Mouse (Mus musculus) spleen, adult 2 months (tissue): Measurements from ENCODE around the gene Il10rb. TPM values are rescaled to one million over a fixed set of nuclear protein-coding genes. Genes with fewer than 3 reads are reported as not detected.

Source experiments
- DNase-seq, 2 experiments: peaks; one replicate each; pipeline versions ENCODE4 v3.0.0 to v3.0.0-alpha.2; 2012 to 2021; ENCODE audit warnings: low spot score in 2 of 2, low read depth in 1 of 2
- H3K27ac ChIP-seq: fragments of 200-500 bp; 2 replicates; pipeline ENCODE4 v1.5.1; 2012; ENCODE audit warnings: low read length, inconsistent platforms; ENCODE audit not compliant: insufficient read depth
- H3K27me3 ChIP-seq: fragments of 200-500 bp; 2 replicates; pipeline ENCODE4 v1.6.1; 2012; ENCODE audit warnings: mild to moderate bottlenecking, moderate library complexity, low read length, inconsistent platforms; ENCODE audit not compliant: control insufficient read depth, insufficient read depth
- H3K36me3 ChIP-seq: fragments of 200-500 bp; 2 replicates; pipeline ENCODE4 v1.6.1; 2012; ENCODE audit warnings: mild to moderate bottlenecking, low read length, inconsistent platforms; ENCODE audit not compliant: control insufficient read depth, insufficient read depth
- H3K4me1 ChIP-seq: fragments of 200-500 bp; 2 replicates; pipeline ENCODE4 v1.6.1; 2011; ENCODE audit warnings: inconsistent platforms; ENCODE audit not compliant: control insufficient read depth, insufficient read depth, insufficient read length
- H3K4me3 ChIP-seq: fragments of 200-500 bp; 2 replicates; pipeline ENCODE4 v1.5.1; 2011; ENCODE audit warnings: mild to moderate bottlenecking, inconsistent platforms; ENCODE audit not compliant: insufficient read depth, insufficient read length; ENCODE audit errors: extremely low read depth
- CTCF ChIP-seq: fragments of 200-500 bp; IDR thresholded peaks from 2 replicates; pipeline ENCODE4 v1.5.1; 2011; ENCODE audit warnings: mild to moderate bottlenecking, inconsistent platforms; ENCODE audit not compliant: insufficient read depth, insufficient read length, insufficient replicate concordance; ENCODE audit errors: extremely low read depth
- POLR2A ChIP-seq: fragments of 200-500 bp; IDR thresholded peaks from 2 replicates; pipeline ENCODE4 v1.6.1; 2011; ENCODE audit warnings: low read depth, low read length, inconsistent platforms
- WGBS: fragments of 180-500 bp; shearing (Covaris S2); methylation state at CpG from one replicate; pipeline ENCODE4 v1.1.7; 2018; 5-methylcytosine and 5-hydroxymethylcytosine counted together
- polyA plus RNA-seq: library from polyadenylated mRNA; depleted of rRNA; stranded (reverse); fragments of >200 nt; gene quantifications from 2 replicates; pipeline ENCODE4 v1.2.3, GENCODE M21; 2012

The Il10rb gene
- polyA plus RNA-seq, 1 experiment, result 43.8 TPM

DNA sequence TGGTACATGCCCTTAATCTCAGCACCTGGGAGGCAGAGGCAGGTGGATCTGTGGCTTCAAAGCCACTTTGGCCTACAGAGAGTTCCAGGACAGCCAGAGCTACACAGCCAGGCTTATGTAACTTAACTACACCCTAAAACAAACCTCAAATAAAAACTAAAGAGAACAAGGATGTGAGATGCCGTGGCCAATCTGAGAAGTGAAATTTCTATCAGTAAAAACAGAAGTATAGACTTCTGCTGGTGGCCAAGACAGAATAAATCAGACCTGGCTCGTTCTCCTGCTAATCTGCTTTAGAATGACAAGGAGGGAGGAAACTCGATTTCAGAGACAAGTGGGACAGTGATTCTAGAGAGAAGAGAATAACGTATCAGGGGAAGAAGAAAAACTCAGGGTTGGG, 49.9 kb downstream of the Il10rb start:
- Histone ChIP-seq H3K36me3 (no peaks in the 10 kb centered on the region), H3K4me3 (no peak overlapping the region), H3K27ac (peak overlapping the region; percentile 92), H3K27me3 (no peaks in the 10 kb centered on the region), H3K4me1 (peaks cover 45% of the 10 kb centered on the region)
- DNase-seq, result no peak
- TF ChIP-seq CTCF (no peak), POLR2A (no peak)
- WGBS, result 11% methylated on average over 4 of the region's 4 CpGs

DNA sequence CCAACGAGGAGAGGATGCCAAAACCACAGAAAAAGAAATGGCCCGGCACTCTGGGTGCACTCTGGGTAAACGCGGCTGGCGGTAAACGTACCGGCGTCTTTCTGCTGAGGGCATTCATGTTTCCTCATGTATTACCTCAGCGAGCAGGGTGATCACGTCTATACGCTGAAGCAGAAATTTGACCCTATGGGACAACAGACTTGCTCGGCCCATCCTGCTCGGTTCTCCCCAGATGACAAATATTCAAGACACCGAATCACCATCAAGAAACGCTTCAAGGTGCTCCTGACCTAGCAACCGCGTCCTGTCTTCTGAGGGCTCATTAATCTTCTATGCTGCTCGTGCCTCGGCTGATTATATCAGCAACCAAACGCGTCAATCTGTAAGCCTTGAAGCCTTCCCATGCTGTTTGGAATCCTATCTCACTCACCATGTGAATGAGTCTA, 52.4 kb downstream of the Il10rb start:
- WGBS, result 31% methylated on average over 21 of the region's 21 CpGs

DNA sequence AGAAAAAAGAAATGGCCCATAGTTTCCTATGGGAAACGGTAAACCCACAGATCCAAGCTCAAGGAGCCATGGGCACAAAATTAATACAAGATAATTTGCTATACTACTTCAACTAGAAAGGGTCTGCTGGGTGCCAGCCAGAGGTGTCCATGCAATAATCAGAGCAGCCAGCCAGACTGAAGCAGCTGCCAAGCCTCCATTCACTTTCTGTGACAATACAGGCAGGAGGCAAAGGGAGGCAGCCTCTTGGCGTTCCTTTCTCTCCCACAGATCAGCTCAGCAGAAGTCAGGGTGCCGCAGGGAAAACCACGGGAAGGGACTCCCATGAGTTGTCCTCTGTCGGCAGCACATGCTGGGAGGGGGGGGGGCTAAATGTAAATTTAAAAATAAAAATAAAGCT, 53.0 kb downstream of the Il10rb start:
- Histone ChIP-seq H3K4me1 (peaks cover 26% of the 10 kb centered on the region; the same call in 1 of the 2 replicates), H3K36me3 (no peaks in the 10 kb centered on the region), H3K27ac (peak overlapping the region; percentile 52; the same call in 1 of the 2 replicates), H3K4me3 (no peak overlapping the region), H3K27me3 (no peaks in the 10 kb centered on the region)
- WGBS, result 41% methylated on average over 5 of the region's 5 CpGs
- DNase-seq, result no peak
- TF ChIP-seq POLR2A (no peak), CTCF (no peak)

More for the DNA sequence above, 52.4 kb downstream of the Il10rb start:
- Histone ChIP-seq H3K36me3 (no peaks in the 10 kb centered on the region), H3K27me3 (no peaks in the 10 kb centered on the region), H3K4me3 (peak overlapping the region; percentile 33; the same call in 1 of the 2 replicates), H3K4me1 (peaks cover 30% of the 10 kb centered on the region; the same call in 1 of the 2 replicates), H3K27ac (peak overlapping the region; percentile 73)
- TF ChIP-seq POLR2A, result no peak
- no peak for TF ChIP-seq CTCF
- DNase-seq, result peak in 1 of 2 experiments; percentile 62

DNA sequence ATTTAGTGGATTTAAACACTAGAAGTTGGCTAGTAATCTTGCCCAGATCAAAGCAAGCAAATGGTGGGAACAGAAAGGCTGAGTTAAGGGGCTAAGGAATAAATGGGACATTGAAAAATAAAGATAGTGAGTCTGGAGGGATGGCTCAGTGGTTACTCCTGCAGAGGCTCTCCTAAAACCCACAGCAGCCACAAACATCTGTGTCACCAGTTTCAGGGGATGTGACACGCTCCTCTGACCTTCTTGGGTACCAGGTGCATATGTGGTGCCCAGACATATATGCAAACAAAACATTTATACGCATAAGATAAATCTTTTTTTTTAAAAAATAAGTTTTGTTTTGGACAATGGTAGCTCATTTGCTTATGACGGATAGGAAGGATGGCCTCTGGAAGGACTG, 53.4 kb downstream of the Il10rb start:
- H3K36me3 ChIP-seq, result no peaks in the 10 kb centered on the region
- no peak overlapping the region for H3K4me3 ChIP-seq
- H3K4me1 ChIP-seq, result peaks cover 26% of the 10 kb centered on the region; the same call in 1 of the 2 replicates
- no peak for TF ChIP-seq POLR2A
- no peak for TF ChIP-seq CTCF
- H3K27me3 ChIP-seq, result no peaks in the 10 kb centered on the region
- DNase-seq, result no peak
- 37% methylated on average over 3 of the region's 3 CpGs for WGBS
- H3K27ac ChIP-seq, result peak overlapping the region; percentile 52

DNA sequence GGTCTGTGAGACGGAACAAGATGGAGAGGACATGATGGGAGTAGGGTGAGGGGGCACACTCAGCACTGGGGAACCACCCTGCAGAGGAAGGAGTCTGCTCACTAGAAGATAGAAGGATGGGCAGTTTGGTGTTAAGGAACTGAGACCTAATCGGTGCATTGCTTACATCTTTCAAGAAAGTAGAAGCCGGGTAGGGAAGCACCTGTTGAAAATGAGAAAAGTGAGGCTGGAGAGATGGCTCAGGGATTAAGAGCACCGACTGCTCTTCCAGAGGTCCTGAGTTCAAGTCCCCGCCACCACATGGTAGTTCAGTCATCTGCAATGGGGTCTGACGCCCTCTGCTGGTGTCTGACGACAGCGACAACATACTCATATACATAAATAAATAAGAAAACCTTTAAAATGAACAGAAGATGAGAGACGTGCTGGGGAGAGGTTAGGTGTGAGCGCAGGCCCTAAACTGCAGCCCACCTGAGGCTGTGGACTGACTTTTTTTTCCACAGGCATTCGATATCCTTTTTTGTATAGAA, 53.9 kb downstream of the Il10rb start:
- 53% methylated on average over 11 of the region's 11 CpGs for WGBS
- H3K4me1 ChIP-seq, result peaks cover 26% of the 10 kb centered on the region; the same call in 1 of the 2 replicates

DNA sequence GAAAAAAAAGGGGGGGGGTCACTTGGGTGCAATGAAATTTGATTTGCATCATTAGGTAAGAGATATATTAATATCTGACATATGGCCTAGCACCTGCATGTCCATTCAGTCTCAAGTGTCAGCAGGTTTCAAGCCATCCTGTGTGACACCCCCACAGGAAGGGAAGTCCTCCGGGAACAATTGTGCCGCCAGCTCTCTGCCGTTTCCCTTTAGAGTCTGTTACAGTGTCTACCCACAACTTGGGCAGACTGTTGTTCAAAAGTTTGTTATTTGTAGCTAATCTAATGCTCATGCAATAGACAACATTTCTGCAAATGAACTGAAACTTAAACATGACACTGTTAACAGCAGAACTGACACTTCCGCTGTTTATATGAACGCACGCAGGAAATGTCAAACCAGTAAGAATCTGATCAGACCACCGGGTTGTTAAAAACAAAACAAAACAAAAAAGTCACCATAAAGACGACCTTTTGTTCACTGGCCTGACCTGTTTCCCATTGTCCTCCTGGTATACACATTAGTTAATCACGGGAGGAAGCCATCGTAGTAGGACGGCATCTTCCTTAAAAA, 55.2 kb downstream of the Il10rb start:
- 2% methylated on average over 11 of the region's 11 CpGs for WGBS
- H3K27ac ChIP-seq, result peak overlapping the region; percentile 82
- TF ChIP-seq CTCF (no peak), POLR2A (no peak)
- H3K4me1 ChIP-seq, result peaks cover 20% of the 10 kb centered on the region; the same call in 1 of the 2 replicates
- no peaks in the 10 kb centered on the region for H3K27me3 ChIP-seq
- no peak for DNase-seq
- H3K4me3 ChIP-seq, result peak overlapping the region; percentile 19
- H3K36me3 ChIP-seq, result no peaks in the 10 kb centered on the region

More for the DNA sequence above, 53.9 kb downstream of the Il10rb start:
- peak overlapping the region; percentile 35 for H3K27ac ChIP-seq
- TF ChIP-seq POLR2A (no peak), CTCF (peak; percentile 46; the same call in 1 of the 2 replicates)
- no peak overlapping the region for H3K4me3 ChIP-seq
- no peaks in the 10 kb centered on the region for H3K36me3 ChIP-seq
- DNase-seq, result peak in 1 of 2 experiments; percentile 53
- no peaks in the 10 kb centered on the region for H3K27me3 ChIP-seq

DNA sequence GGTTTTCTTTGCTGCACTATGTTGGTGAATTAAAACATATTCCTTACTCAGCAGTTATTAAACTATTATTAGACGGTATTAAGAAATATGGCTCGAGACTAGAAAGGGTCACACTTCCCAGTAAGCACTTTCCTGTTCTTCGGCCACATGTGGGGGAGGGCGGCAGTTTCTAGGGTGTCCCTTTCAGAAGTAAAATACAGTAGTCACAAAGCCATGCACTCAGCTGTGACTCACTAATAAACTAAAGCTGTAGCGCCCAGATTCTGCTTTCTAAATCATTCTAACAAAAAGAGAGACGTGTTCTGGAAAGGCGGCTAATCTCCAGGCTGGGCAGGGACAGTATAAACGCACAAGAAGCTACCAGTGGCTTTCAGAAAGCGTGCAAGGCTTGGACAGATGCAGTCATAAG, 55.8 kb downstream of the Il10rb start:
- peak overlapping the region; percentile 80 for H3K27ac ChIP-seq
- TF ChIP-seq CTCF, result no peak
- no peak for TF ChIP-seq POLR2A
- no peak for DNase-seq
- WGBS, result 17% methylated on average over 9 of the region's 9 CpGs
- H3K27me3 ChIP-seq, result no peaks in the 10 kb centered on the region
- H3K4me3 ChIP-seq, result no peak overlapping the region
- peaks cover 21% of the 10 kb centered on the region; the same call in 1 of the 2 replicates for H3K4me1 ChIP-seq
- no peaks in the 10 kb centered on the region for H3K36me3 ChIP-seq
